Mouse (Mus musculus) E14TG2a.4 (cell line): ENCODE measurements around the gene Olfr681.

Source experiments
- CTCF ChIP-seq: conservative IDR thresholded peaks from 2 replicates; pipeline ENCODE4 v1.5.1; 2014; ENCODE audit warnings: low read length
- NANOG ChIP-seq: IDR thresholded peaks from 2 replicates; pipeline ENCODE4 v1.6.1; 2014; ENCODE audit warnings: borderline replicate concordance, low read length, mixed read lengths
- POU5F1 ChIP-seq: IDR thresholded peaks from 2 replicates; pipeline ENCODE4 v1.6.1; 2014; ENCODE audit warnings: low read length, borderline replicate concordance

DNA sequence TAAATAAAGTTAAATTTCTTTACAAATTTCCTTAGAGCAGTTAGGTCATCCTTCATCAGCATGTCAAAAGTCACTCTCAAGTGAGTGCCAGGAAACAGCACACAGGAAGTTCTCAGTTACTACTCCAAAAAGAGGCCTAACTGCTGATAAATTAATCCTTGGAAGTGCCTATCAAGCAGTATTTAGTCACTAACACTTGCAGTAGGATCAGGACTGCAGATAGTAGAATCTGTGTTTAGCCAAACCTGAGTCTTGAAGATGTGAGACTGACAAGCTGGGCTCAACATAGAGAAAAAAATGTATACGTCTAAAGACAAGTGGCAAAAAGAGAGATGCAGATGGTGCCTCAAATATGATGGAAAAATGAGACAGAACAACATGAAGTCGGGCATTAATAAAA is 24.6 kb downstream of the Olfr681 start:
- no peak for TF ChIP-seq CTCF
- no peak for TF ChIP-seq NANOG
- TF ChIP-seq POU5F1: no peak
